Mouse (Mus musculus) cerebellum, adult 9-11 months (tissue): ENCODE measurements around the gene Nsun2.

Experiments
- DNase-seq: peaks from one replicate; pipeline ENCODE4 v3.0.0; 2022

Nsun2 gene

DNA sequence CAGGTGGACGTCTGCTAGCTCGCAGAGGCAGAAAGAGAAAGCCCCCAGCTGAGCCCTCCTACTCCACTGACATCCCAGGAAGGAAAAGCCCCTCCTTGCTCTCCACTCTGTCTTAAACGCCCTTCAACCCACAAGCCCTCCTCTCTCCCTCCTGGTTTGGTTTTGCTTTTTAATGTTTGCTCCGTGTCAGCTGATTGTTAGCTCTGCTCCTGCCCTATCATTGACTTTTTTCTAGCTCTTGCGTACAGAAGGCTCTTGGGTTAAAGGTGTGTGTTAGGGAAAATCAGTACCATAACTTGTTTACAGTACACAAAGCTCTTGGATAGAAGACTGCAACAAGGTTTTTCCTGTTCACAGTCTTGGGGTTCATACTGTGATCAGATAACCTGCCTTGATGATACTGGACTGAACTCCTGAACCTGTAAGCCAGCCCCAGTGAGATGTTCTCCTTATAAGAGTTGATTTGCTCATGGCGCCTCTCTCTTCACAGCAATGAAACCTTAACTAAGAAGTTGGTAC, 104.6 kb downstream of the Nsun2 start:
- DNase-seq, result no peak

DNA sequence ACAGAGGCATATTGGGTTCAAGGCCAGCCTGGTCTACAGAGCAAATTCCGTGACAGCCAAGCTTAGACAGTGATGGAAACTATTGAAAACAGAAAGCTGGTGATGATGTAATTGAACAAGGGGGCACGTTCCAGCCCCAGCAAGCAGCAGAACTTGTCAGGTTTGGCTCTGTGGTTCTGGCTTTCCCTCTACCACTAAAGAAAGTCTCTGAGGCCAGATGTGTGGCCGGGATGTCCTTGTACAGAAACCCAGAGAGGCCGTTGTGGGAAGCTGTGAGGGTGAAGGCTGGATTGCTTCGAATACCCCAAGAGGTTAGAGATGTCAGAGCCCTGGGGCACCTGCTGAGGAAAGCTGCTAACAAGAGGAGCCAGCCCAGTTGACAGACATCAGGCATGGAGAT, 105.7 kb downstream of the Nsun2 start:
- no peak for DNase-seq

DNA sequence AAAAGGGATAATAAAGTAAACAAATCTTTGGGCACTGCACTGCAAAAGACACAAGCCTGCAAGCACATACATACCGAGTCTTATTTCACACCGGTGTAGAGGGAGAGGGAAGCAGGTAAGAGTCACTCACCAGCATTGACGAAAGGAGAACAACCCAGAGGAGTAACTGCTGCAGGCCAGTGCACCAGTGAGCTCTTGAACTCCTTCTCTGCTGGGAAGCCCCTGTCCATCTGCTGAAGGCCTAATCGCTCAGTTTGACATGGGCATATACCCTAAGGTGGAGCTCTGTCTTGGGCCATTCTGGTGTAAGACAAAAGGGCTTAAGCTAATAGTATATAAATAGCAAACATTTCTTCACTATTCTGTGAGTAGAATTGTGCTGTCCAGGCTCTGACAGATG, 106.6 kb downstream of the Nsun2 start:
- DNase-seq, result no peak

DNA sequence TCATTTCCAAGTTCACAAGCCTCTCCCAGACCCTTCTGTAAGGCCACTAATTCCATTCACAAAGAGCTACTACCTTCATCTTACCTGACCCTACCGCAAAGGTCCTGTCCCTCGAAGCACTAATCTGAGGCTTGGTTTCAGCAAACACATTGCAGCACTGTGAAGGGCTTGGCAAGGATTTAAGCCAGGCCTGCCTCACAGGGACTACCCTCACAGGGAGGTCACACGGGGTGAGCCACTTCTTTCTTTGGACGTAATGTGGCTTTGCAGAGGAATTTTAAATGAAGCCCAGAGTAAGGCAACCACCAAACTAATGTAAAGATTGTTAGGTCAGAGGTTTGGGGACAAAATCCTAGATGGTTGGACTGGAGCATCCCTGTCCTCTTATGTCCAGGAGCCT, 107.0 kb downstream of the Nsun2 start:
- DNase-seq, result no peak

DNA sequence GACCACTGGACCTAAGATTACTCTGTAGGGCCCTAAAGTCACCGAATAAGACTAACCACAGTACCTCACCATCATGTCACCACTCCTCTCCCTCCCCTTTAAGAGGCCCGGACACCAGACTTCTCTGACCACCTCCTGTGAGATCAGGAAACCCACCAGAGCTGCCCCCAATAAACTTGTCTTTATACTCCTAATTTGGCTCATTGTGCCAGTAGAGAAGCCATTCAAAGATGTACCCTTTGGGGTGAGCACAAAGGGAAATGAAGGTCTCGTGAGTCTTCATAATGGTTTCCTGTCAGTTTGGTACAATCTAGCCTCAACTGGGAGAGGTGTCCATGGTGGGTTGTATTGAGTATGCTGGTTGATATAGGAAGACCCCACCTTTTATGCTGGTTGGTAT, 107.5 kb downstream of the Nsun2 start:
- no peak for DNase-seq

DNA sequence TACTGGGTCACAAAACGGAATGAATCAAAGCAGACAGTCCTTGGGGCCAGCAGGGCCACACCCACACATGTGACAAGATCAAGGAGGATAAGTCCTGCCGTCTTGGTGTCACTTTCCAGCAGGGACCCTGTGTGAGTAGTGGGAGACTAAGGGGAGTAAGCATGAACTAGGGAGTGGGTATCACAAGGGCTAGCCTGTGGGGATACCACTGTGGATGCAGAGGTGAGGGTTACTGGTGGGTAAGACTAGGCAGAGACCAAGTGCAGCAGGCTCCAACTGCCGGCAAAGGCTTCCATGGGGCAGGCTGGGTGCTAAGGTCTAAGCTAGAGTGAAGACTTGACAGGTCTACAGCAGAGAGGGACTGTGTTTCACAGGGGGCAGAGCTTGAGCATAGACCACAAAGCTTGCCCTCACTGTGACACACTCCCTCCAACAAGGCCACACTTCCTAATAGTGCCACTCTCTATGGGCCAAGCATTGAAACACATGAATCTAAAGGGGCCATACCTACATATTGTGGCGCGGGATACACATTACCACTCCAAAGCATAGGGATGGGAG, 109.2 kb downstream of the Nsun2 start:
- no peak for DNase-seq

DNA sequence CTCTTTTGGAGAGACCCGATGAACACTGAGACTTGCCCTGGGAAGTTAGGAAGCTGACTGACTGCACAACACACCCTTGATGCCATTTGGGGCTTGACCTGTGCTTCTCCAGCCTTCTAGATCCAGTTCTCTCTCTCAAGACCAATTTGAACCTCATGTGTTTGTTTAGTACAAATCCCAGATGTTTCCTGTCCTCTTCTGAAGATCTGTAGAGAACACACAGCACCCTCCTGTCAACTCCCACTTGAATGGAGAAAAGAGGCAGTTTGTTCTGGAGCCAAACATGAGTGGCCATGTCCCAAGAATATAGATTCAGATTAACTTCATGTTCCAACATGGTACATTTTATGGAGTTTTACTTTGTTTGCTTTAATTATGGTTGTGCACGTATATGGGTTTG, 110.4 kb downstream of the Nsun2 start:
- DNase-seq, result no peak

DNA sequence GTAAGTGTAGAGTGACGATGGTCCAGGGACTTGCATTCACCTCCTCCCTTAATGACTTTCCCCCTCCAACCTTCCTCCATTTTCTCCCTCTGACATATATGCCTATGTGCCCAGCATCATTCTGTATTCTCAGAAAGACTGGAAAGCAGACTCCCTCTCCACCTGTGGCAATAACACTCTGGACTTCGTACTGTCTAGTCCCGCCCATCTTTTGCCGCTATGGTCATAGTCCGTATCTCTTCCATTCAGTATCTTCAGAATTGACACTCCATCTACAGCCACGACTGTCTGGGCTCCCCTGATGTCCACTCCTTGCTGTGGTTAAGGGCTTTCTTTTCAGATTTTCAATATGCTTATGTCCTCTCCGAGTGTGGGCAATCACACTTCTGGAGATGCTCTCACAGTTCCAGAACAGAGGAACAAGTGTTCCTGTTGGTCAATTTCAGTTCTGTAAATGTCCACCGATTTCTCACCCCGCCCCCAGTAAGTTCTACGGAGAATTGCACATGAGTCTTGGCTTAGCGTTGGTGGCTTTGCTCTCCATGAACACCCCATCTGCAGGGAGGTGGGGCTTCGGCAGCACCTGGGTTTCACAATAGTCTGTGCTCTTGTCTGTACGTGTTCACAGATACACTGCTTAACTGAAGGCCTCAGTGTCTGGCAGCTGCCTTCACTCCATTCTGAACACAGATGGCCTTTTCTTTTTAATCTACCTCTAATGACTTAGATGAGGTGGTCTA, 111.1 kb downstream of the Nsun2 start:
- DNase-seq, result no peak

DNA sequence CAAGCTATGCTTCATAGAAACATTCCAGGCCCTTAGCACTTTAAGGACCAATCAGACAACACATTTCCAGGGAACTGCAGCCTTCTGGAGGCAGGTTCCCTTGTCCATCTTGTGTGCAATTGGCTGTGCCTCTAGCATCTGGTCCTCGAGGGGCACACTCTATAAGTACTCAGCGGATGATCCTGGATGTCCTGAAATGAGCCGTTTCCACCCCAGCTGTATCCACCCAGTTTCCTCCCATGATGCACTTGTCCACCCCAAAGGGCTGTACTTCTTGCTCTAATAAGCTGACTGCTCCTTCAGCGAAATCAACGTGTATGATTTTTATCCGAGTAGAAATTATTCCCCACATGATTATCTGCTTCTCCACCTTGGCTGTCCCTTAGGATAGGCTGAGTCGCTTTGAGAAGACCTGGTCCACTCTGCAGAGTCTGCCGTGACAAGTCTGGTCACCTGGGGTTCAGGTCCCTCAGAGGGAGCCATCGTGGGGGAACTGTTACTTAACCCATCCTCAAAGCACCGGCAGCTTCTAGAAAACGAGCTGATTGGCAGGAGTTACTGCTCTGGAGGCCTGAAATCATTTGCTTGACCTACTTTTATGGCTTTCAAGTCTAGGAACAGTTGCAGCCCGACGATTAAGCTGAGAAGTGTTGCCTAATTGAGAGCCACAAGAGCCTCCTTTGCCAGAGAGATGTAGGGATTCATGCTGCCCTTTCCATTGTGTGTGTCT, 112.3 kb downstream of the Nsun2 start:
- DNase-seq, result no peak

DNA sequence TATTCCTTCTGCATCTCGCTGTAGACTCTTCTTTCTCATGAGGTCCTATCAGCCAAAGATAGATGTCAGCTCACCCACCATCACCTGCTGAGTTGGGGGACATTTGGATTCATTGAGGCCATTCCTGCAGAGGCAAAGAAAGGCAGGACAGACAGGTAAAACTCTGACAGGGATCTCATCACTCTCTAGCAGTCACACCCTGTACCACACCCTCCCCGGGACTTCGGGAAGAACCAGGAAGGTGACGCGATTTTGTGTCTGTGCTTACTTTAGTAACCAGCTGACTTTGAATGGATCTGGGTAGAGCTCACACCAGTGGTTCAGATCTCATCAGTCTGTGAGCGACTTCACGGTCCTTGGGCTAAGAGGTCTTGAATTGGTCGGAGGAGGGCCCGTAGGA, 112.9 kb downstream of the Nsun2 start:
- DNase-seq, result no peak

DNA sequence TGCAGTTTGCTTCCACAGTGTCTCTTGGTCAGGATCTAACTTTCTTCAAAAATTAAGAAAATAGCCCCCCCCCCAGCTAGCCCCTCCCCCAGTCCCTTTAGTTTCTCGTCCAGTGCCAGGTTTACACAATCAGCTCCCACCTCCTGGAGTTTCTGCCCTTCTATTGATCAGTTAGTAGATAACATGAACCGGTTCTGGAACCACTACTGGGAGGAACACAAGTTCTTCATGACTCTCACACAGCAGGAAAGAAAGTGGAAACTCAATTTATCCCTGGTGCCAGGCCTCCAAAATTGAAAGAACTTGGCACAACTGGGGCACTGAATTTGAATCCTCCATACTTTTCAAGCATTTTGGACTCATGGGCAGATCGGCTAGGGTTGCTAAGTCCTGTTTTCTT, 121.0 kb downstream of the Nsun2 start:
- DNase-seq, result no peak

DNA sequence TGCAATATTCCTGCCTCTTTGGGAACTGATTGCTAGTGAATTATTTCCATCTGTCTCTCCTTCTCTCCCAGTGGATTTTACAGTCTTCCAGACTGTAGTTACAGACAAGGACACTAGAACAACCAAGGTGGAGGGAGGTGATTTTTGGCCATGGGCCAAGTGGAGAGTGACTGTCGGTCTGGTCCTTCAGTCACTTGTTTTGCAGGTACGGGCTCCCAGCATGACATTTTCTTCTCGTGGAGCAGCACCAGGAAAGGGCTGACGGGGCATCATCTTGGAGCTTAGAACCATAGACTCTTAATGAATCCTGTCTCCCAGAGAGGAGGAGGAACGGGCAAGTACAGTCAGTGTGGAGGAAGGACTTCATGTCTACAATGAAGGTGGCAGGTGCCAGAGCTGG, 138.6 kb downstream of the Nsun2 start:
- DNase-seq, result no peak

DNA sequence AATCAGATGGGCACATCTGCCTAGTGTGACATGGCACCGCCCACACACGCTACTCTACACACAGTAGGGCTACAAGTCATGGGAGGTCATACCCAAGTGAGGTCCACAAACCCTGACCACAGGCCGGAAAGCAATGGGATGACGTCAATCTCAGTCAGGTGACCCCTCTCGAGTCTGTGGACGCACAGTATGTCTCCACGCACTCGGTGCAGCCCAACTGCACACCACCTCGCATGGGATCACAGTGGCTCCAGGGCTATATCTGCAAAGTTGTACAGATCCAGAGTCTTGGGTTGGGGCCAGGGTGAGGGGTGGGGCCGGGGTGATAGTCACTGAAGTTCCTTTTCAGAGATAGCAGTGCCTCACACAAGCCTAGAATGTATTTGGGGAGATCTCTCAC, 139.0 kb downstream of the Nsun2 start:
- DNase-seq, result no peak

DNA sequence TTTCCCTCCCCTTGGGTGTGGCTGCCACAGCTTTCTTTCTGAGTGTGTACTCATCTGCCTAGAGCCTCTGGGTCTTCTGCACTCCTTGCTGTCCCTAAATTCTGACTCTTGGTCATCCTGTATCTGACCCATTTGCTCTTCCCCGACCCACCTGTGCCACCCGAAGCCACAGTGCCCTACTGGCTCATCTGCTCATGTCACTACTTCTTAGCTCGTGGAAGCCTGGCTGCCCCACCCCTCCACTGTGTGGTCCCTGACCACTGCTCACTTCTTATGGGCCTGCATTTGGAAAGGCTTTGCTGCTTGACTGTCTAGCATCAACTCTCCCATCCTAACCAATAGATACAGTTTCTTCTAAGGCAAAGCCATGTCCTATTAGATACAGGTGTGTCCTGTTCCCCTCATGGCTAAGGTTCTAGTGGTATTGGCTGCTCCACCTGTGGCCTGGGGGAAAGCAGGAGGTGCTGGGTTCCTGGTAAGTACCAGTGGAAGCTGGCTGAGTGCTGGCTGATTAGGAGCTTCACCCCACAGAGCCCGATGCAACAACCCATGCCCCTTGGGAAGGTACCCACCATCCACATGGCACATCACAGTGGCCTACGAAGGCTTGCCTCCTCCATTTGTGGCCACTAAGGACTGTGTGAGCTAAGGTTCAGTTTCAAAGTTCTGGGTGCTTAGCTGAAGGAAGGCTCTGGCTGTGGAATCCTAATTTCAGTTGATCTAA, 139.8 kb downstream of the Nsun2 start:
- DNase-seq, result no peak

DNA sequence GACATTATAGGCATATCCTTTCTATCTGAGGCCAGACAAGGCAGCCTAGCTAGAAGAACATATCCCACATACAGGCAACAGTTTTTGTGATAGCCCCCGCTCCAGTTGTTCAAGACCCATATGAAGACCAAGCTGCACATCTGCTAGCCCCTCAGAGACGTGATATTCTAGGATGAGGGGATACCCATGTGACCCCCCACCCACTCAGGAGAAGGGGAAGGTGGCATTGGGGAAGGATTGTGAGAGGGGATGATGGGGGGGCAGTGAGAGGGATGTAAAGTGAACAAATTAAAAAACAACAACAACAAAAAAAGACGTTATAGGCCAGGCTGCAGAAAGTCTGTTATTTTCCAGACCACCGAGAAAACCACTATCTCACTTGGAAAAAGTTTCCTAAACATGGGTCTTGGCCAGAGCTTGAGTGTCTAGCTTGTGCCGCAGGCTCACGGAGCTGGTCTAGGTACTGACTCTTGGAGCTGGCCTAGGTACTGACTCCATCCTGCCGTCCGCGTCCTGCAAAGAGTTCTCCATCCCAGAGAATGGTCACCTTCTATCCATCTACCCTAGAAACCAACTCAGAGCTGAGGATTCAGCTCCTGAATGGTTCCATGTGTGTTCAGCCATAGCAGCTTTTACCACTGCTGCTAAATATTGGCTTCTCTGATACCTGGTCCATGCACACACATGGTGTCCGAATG, 140.5 kb downstream of the Nsun2 start:
- no peak for DNase-seq
